Mouse (Mus musculus): ENCODE measurements around the gene Evc2. TPM values are rescaled to one million over a fixed set of nuclear protein-coding genes. Genes with fewer than 3 reads are reported as not detected.

Gene Evc2
- polyA plus RNA-seq, 1 experiment from 2014 or later = 10.3 TPM

DNA sequence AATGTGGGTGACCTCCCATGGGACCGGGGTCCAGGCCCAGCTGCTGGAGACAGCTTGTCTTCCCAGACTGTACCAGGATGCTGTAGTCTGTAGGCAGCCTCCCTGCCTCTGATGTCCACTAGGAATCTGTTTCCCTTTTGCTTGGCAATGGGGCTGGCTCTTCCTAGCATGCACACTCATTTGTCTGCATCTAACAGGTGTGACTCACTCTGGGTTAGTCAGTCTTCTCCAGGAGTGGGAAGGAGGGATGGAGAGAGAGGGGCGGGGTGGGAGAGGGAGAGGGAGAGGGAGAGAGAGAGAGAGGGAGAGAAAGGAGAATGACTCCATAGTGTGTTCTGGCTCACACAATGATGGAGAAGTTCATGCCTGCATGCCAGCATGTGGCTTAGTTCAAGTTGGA is 13.5 kb downstream of the Evc2 start:
- 88% methylated on average over 2 of the region's 2 CpGs for WGBS
- Histone ChIP-seq H3K4me3 (ENCODE audit: low read depth, low read length) (no peak overlapping the region), H3K4me2 (no peak overlapping the region), H3K36me3 (ENCODE audit: control insufficient read depth, insufficient read depth, low read length) (peaks cover 7% of the 10 kb centered on the region; the same call in 1 of the 2 replicates), H3K4me1 (ENCODE audit: control insufficient read depth, insufficient read depth, low read length) (no peaks in the 10 kb centered on the region), H3K27ac (ENCODE audit: low read depth, low read length) (no peak overlapping the region), H3K27me3 (ENCODE audit: control insufficient read depth, insufficient read depth, low read length) (no peaks in the 10 kb centered on the region), H3K9me3 (ENCODE audit: control insufficient read depth, low read length) (no peaks in the 10 kb centered on the region), H3K9ac (ENCODE audit: low read length) (no peak overlapping the region)
- ATAC-seq (ENCODE audit: low FRiP score) (no peak), DNase-seq (ENCODE audit: low spot score, missing footprints) (no peak)

- Histone ChIP-seq H3K4me1 (ENCODE audit: control insufficient read depth, insufficient read depth, low read length) (no peaks in the 10 kb centered on the region), H3K27me3 (ENCODE audit: control insufficient read depth, insufficient read depth, low read length) (no peaks in the 10 kb centered on the region), H3K9me3 (ENCODE audit: control insufficient read depth, low read length) (no peaks in the 10 kb centered on the region), H3K27ac (ENCODE audit: low read depth, low read length) (no peak overlapping the region), H3K4me2 (no peak overlapping the region), H3K4me3 (ENCODE audit: low read depth, low read length) (no peak overlapping the region), H3K36me3 (ENCODE audit: control insufficient read depth, insufficient read depth, low read length) (peaks cover 9% of the 10 kb centered on the region; the same call in 1 of the 2 replicates), H3K9ac (ENCODE audit: low read length) (no peak overlapping the region)
- DNase-seq (ENCODE audit: low spot score, missing footprints) (peak; percentile 95), ATAC-seq (ENCODE audit: low FRiP score) (no peak)
- WGBS = 85% methylated on average over 4 of the region's 4 CpGs
Measured at GRCm38 (mm10) chr5:37354385-37354784, 16.1 kb downstream of the Evc2 start.

DNA sequence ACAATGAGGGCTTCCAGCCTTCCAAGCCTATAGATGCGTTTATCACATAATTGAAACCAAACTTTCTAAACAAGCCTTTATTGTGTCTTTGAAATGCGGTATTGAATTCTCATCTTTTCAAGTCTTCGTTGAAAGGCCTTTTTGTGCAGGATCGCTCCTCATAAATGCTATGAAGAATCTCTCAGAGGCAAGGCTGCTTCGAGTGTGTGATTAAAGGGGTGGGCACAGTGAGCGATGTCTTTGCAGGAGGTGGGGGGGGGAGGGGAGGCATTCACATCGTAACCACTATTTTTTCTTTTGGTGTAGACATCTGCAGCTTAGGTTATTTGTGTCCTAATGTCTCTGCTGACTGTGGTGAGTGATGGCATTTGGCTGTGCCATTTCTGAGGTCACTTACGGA is 17.7 kb downstream of the Evc2 start:
- H3K9me3 ChIP-seq (ENCODE audit: control insufficient read depth, low read length) = no peaks in the 10 kb centered on the region
- no peak overlapping the region for H3K9ac ChIP-seq (ENCODE audit: low read length)
- no peak overlapping the region for H3K4me2 ChIP-seq
- WGBS = 80% methylated on average over 8 of the region's 8 CpGs
- H3K27ac ChIP-seq (ENCODE audit: low read depth, low read length) = no peak overlapping the region
- peak; percentile 37 for DNase-seq (ENCODE audit: low spot score, missing footprints)
- no peak overlapping the region for H3K4me3 ChIP-seq (ENCODE audit: low read depth, low read length)
- peaks cover 8% of the 10 kb centered on the region; the same call in 1 of the 2 replicates for H3K36me3 ChIP-seq (ENCODE audit: control insufficient read depth, insufficient read depth, low read length)
- no peaks in the 10 kb centered on the region for H3K27me3 ChIP-seq (ENCODE audit: control insufficient read depth, insufficient read depth, low read length)
- ATAC-seq (ENCODE audit: low FRiP score) = no peak
- no peaks in the 10 kb centered on the region for H3K4me1 ChIP-seq (ENCODE audit: control insufficient read depth, insufficient read depth, low read length)

DNA sequence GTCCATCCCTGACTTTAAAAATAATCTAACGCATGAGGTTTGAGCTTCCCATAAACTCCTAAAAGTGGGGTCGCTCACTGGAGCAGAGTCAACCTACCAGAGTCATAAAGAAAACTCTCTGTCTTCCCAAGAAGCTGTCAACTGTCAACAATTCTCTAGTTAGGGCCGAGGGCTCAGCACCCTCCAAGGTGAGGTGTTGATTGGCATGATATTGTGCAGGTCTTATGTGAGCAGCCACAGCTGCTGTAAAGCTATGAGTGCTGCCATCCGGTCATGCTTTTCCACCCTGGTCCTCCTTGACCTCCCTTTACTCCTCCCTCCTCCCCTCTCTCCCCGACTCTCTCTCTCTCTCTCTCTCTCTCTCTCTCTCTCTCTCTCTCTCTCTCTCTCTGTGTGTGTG is 24.3 kb downstream of the Evc2 start:
- Histone ChIP-seq H3K27ac (ENCODE audit: low read depth, low read length) (no peak overlapping the region), H3K36me3 (ENCODE audit: control insufficient read depth, insufficient read depth, low read length) (0 out of 2 replicates have a peak, but pooled peaks cover 2% of the 10 kb centered on the region), H3K4me3 (ENCODE audit: low read depth, low read length) (no peak overlapping the region), H3K4me2 (no peak overlapping the region), H3K9me3 (ENCODE audit: control insufficient read depth, low read length) (no peaks in the 10 kb centered on the region), H3K27me3 (ENCODE audit: control insufficient read depth, insufficient read depth, low read length) (no peaks in the 10 kb centered on the region), H3K4me1 (ENCODE audit: control insufficient read depth, insufficient read depth, low read length) (no peaks in the 10 kb centered on the region), H3K9ac (ENCODE audit: low read length) (no peak overlapping the region)
- DNase-seq (ENCODE audit: low spot score, missing footprints) (no peak), ATAC-seq (ENCODE audit: low FRiP score) (no peak)
- 90% methylated on average over 4 of the region's 5 CpGs for WGBS

DNA sequence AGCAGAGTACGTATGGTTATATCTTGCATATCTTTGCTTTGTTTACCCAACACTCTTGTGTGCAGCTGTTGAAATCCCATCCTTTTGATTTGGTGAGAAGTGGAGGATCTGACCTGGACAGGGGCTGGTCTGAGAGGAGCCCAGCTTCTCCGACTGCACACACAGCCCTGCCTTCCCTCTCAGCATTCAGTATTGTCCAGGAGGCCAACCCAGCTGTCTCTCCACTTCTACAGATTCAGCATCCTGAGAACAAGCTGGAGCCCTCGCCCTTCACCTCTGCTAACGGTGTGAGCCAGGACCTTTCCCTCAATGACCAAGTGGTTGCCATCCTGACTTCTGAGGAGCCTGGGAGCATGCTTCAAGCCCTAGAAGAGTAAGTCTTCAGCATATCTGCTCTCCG is 25.0 kb downstream of the Evc2 start:
- WGBS = 87% methylated on average over 5 of the region's 5 CpGs
- Histone ChIP-seq H3K4me2 (no peak overlapping the region), H3K4me1 (ENCODE audit: control insufficient read depth, insufficient read depth, low read length) (no peaks in the 10 kb centered on the region), H3K36me3 (ENCODE audit: control insufficient read depth, insufficient read depth, low read length) (0 out of 2 replicates have a peak, but pooled peaks cover 2% of the 10 kb centered on the region), H3K4me3 (ENCODE audit: low read depth, low read length) (no peak overlapping the region), H3K9me3 (ENCODE audit: control insufficient read depth, low read length) (no peaks in the 10 kb centered on the region), H3K27me3 (ENCODE audit: control insufficient read depth, insufficient read depth, low read length) (no peaks in the 10 kb centered on the region), H3K27ac (ENCODE audit: low read depth, low read length) (no peak overlapping the region), H3K9ac (ENCODE audit: low read length) (no peak overlapping the region)
- no peak for ATAC-seq (ENCODE audit: low FRiP score)
- DNase-seq (ENCODE audit: low spot score, missing footprints) = peak; percentile 72

DNA sequence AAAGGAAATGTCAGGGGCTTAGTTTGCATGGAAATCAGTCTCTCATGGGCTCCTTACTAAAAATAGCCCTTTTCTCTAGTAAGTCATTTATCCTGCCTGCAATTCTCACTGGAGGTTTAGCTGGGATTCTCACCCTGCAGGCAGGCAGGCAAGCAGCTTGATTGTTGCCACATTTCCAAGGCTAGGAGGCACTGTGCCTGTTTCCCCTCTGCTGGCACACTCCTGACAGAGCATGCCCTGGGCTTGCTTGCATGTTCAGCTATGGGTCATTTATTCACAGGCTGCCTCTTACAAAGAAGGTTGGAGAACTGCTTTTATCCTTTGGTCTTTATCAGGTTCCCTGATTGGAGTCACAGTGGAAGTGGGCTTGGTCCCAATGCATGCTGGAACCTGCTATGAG is 27.5 kb downstream of the Evc2 start:
- Histone ChIP-seq H3K36me3 (ENCODE audit: control insufficient read depth, insufficient read depth, low read length) (no peaks in the 10 kb centered on the region), H3K9me3 (ENCODE audit: control insufficient read depth, low read length) (no peaks in the 10 kb centered on the region), H3K4me1 (ENCODE audit: control insufficient read depth, insufficient read depth, low read length) (no peaks in the 10 kb centered on the region), H3K9ac (ENCODE audit: low read length) (no peak overlapping the region), H3K27ac (ENCODE audit: low read depth, low read length) (no peak overlapping the region), H3K4me3 (ENCODE audit: low read depth, low read length) (no peak overlapping the region), H3K4me2 (no peak overlapping the region), H3K27me3 (ENCODE audit: control insufficient read depth, insufficient read depth, low read length) (no peaks in the 10 kb centered on the region)
- ATAC-seq (ENCODE audit: low FRiP score) (no peak), DNase-seq (ENCODE audit: low spot score, missing footprints) (no peak)

DNA sequence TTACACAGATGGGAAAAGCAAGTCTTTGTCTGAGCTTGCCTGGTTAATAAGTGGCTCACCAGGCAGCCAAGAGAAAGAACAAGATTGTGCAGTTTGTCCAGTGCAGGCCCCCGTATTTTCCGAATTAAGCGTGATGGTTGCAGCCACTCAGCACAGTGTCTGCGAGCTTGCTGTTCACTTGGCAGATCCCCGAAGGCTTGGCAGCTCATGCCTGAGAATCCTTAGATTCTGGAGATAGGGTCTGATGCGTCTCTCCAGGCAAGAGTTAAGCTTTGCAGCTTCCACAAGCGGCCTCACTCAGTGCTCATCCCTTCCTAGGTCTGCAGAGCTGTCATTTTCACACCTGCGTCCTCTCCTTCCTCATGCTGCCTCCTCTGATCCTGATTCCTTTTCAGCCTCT is 30.5 kb downstream of the Evc2 start:
- H3K9me3 ChIP-seq (ENCODE audit: control insufficient read depth, low read length) = no peaks in the 10 kb centered on the region
- H3K27ac ChIP-seq (ENCODE audit: low read depth, low read length) = no peak overlapping the region
- 92% methylated on average over 8 of the region's 8 CpGs for WGBS
- no peak overlapping the region for H3K9ac ChIP-seq (ENCODE audit: low read length)
- ATAC-seq (ENCODE audit: low FRiP score) (no peak), DNase-seq (ENCODE audit: low spot score, missing footprints) (peak; percentile 23)
- no peaks in the 10 kb centered on the region for H3K36me3 ChIP-seq (ENCODE audit: control insufficient read depth, insufficient read depth, low read length)
- no peak overlapping the region for H3K4me3 ChIP-seq (ENCODE audit: low read depth, low read length)
- H3K4me2 ChIP-seq = no peak overlapping the region
- H3K4me1 ChIP-seq (ENCODE audit: control insufficient read depth, insufficient read depth, low read length) = no peaks in the 10 kb centered on the region
- no peaks in the 10 kb centered on the region for H3K27me3 ChIP-seq (ENCODE audit: control insufficient read depth, insufficient read depth, low read length)

DNA sequence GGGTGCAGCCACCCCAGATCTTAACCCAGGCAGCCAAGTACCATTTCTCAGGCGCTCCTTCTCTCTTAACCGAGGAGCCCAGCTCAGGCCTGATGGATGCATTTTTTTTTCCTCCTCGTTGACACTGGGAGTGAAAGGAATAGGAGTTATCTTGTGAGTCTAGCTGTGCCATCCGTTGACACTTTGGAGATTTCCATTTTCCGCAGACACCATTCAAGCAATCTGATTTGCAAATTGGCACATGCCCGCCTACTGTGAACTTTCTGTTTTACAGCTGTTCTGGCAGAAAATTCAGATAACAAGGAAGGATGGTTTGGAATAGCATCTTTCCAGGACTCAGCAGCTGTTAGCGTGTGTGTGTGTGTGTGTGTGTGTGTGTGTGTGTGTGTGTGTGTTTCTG is 39.1 kb downstream of the Evc2 start:
- no peak for ATAC-seq (ENCODE audit: low FRiP score)
- H3K4me2 ChIP-seq = no peak overlapping the region
- H3K4me1 ChIP-seq (ENCODE audit: control insufficient read depth, insufficient read depth, low read length) = no peaks in the 10 kb centered on the region
- no peaks in the 10 kb centered on the region for H3K9me3 ChIP-seq (ENCODE audit: control insufficient read depth, low read length)
- no peak overlapping the region for H3K27ac ChIP-seq (ENCODE audit: low read depth, low read length)
- no peak overlapping the region for H3K9ac ChIP-seq (ENCODE audit: low read length)
- no peak overlapping the region for H3K4me3 ChIP-seq (ENCODE audit: low read depth, low read length)
- DNase-seq (ENCODE audit: low spot score, missing footprints) = no peak
- no peaks in the 10 kb centered on the region for H3K27me3 ChIP-seq (ENCODE audit: control insufficient read depth, insufficient read depth, low read length)
- 91% methylated on average over 7 of the region's 7 CpGs for WGBS
- H3K36me3 ChIP-seq (ENCODE audit: control insufficient read depth, insufficient read depth, low read length) = peaks cover 5% of the 10 kb centered on the region; the same call in 1 of the 2 replicates

- no peak overlapping the region for H3K9ac ChIP-seq (ENCODE audit: low read length)
- no peak overlapping the region for H3K4me3 ChIP-seq (ENCODE audit: low read depth, low read length)
- ATAC-seq (ENCODE audit: low FRiP score) = no peak
- no peaks in the 10 kb centered on the region for H3K4me1 ChIP-seq (ENCODE audit: control insufficient read depth, insufficient read depth, low read length)
- peaks cover 5% of the 10 kb centered on the region; the same call in 1 of the 2 replicates for H3K36me3 ChIP-seq (ENCODE audit: control insufficient read depth, insufficient read depth, low read length)
- H3K27me3 ChIP-seq (ENCODE audit: control insufficient read depth, insufficient read depth, low read length) = no peaks in the 10 kb centered on the region
- no peak overlapping the region for H3K4me2 ChIP-seq
- 83% methylated on average over 4 of the region's 4 CpGs for WGBS
- no peak for DNase-seq (ENCODE audit: low spot score, missing footprints)
- no peak overlapping the region for H3K27ac ChIP-seq (ENCODE audit: low read depth, low read length)
- no peaks in the 10 kb centered on the region for H3K9me3 ChIP-seq (ENCODE audit: control insufficient read depth, low read length)
Measured at GRCm38 (mm10) chr5:37380641-37381040, 42.3 kb downstream of the Evc2 start.

- WGBS = 85% methylated on average over 3 of the region's 3 CpGs
- peaks cover 5% of the 10 kb centered on the region for H3K36me3 ChIP-seq (ENCODE audit: control insufficient read depth, insufficient read depth, low read length)
- H3K4me3 ChIP-seq (ENCODE audit: low read depth, low read length) = no peak overlapping the region
- ATAC-seq (ENCODE audit: low FRiP score) (no peak), DNase-seq (ENCODE audit: low spot score, missing footprints) (no peak)
- H3K4me1 ChIP-seq (ENCODE audit: control insufficient read depth, insufficient read depth, low read length) = no peaks in the 10 kb centered on the region
- H3K9me3 ChIP-seq (ENCODE audit: control insufficient read depth, low read length) = no peaks in the 10 kb centered on the region
- H3K9ac ChIP-seq (ENCODE audit: low read length) = no peak overlapping the region
- no peak overlapping the region for H3K27ac ChIP-seq (ENCODE audit: low read depth, low read length)
- H3K4me2 ChIP-seq = no peak overlapping the region
- H3K27me3 ChIP-seq (ENCODE audit: control insufficient read depth, insufficient read depth, low read length) = no peaks in the 10 kb centered on the region
Measured at GRCm38 (mm10) chr5:37383570-37383969, 45.3 kb downstream of the Evc2 start.
